Mouse (Mus musculus) kidney, postnatal 0 days (tissue): ENCODE data around the gene Vti1a. TPM values are rescaled to one million over a fixed set of nuclear protein-coding genes. Genes with fewer than 3 reads are reported as not detected.

Experiments used
- ATAC-seq: fragments of 200-750 bp; cut with Nextera tagmentation; replicated peaks from 2 replicates; pipeline ENCODE4 v1.8.0; 2017; ENCODE audit warnings: low read depth, moderate number of reproducible peaks, moderate TSS enrichment, moderate library complexity; ENCODE audit not compliant: low FRiP score
- DNase-seq: peaks from one replicate; pipeline ENCODE4 v3.0.0-alpha.2; 2016; ENCODE audit warnings: low spot score
- H3K27ac ChIP-seq: fragments of 300-500 bp; sonication (generic); 2 replicates; pipeline ENCODE4 v1.5.1; 2014; ENCODE audit warnings: mild to moderate bottlenecking
- H3K27me3 ChIP-seq: fragments of 300-500 bp; sonication (generic); 2 replicates; pipeline ENCODE4 v1.6.1; 2014; ENCODE audit warnings: low read length, mixed read lengths; ENCODE audit not compliant: insufficient read depth
- H3K36me3 ChIP-seq: fragments of 300-500 bp; sonication (generic); 2 replicates; pipeline ENCODE4 v1.6.1; 2014; ENCODE audit warnings: low read length, mixed read lengths; ENCODE audit not compliant: insufficient read depth
- H3K4me1 ChIP-seq: fragments of 300-500 bp; sonication (generic); replicated peaks from 2 replicates; pipeline ENCODE4 v1.6.1; 2014; ENCODE audit warnings: antibody characterized with exemption, low read length, mixed read lengths; ENCODE audit not compliant: insufficient read depth
- H3K4me2 ChIP-seq: fragments of 300-500 bp; sonication (generic); 2 replicates; pipeline ENCODE4 v1.6.1; 2014; ENCODE audit warnings: mild to moderate bottlenecking, low read length, moderate library complexity, mixed read lengths
- H3K4me3 ChIP-seq: fragments of 300-500 bp; sonication (generic); replicated peaks from 2 replicates; pipeline ENCODE4 v1.5.1; 2014; ENCODE audit warnings: low read depth, low read length
- H3K9ac ChIP-seq: fragments of 300-500 bp; sonication (generic); 2 replicates; pipeline ENCODE4 v1.6.1; 2014; ENCODE audit warnings: low read depth, low read length
- H3K9me3 ChIP-seq: fragments of 300-500 bp; sonication (generic); replicated peaks from 2 replicates; pipeline ENCODE4 v1.6.1; 2016; ENCODE audit warnings: low read length, inconsistent platforms, mixed read lengths
- CTCF ChIP-seq: IDR thresholded peaks from 2 replicates; pipeline ENCODE4 v1.5.1; 2016; ENCODE audit warnings: antibody characterized with exemption, low read depth, mild to moderate bottlenecking, moderate library complexity
- WGBS: fragments of 180-500 bp; shearing (Covaris S2); extraction: QIAGEN DNeasy Blood & Tissue Kit; methylation state at CpG from one replicate; pipeline ENCODE4 v1.1.7; 2014; 5-methylcytosine and 5-hydroxymethylcytosine counted together
- polyA plus RNA-seq: library from polyadenylated mRNA; unstranded; fragments of >200 nt; fragmentation: Nextera tagmentation; extraction: Ambion mirVana; gene quantifications from 2 replicates; pipeline ENCODE4 v1.2.1, GENCODE M21; 2015

The Vti1a gene
- polyA plus RNA-seq, 1 experiment from 2014 or later = 22.4 TPM

GRCm38 (mm10) chr19:55570520-55571296 lies 254.6 kb downstream of the Vti1a start:
- no peak; the same call in 1 of the 2 replicates for ATAC-seq
- H3K4me1 ChIP-seq = 0 out of 2 replicates have a peak, but pooled peaks cover 4% of the 10 kb centered on the region

DNA sequence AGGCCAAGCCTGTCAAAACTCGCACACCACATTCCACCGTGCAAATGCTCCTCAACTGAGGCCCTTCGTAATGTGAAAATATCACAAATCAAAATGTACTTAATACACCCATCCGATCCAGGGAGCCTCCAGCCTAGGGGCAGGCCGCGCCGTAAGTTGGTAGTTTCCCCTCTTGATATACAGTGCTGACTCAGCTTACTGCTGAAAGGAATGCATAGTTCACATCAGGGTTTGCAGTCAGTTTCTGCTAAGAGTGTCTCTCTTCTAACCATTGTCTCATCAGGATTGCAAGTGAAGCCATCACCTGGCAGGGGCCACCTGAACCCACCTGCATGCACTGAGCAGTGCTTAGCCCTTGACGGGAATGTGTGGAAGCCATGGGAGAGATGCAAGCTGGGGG lies 255.4 kb downstream of the Vti1a start:
- Histone ChIP-seq H3K4me1 (0 out of 2 replicates have a peak, but pooled peaks cover 4% of the 10 kb centered on the region), H3K27ac (peak overlapping the region; percentile 27; the same call in 1 of the 2 replicates), H3K36me3 (no peaks in the 10 kb centered on the region), H3K4me3 (no peak overlapping the region), H3K9me3 (no peaks in the 10 kb centered on the region), H3K27me3 (no peaks in the 10 kb centered on the region), H3K9ac (no peak overlapping the region), H3K4me2 (no peak overlapping the region)
- DNase-seq = no peak
- ATAC-seq = no peak
- TF ChIP-seq CTCF = no peak
- WGBS = 82% methylated on average over 8 of the region's 8 CpGs

More at GRCm38 (mm10) chr19:55570520-55571296, 254.6 kb downstream of the Vti1a start:
- H3K27ac ChIP-seq = peak overlapping the region; percentile 27; the same call in 1 of the 2 replicates
- no peaks in the 10 kb centered on the region for H3K36me3 ChIP-seq
- H3K4me3 ChIP-seq = no peak overlapping the region
- H3K9me3 ChIP-seq = no peaks in the 10 kb centered on the region
- TF ChIP-seq CTCF = no peak
- 78% methylated on average over 9 of the region's 9 CpGs for WGBS
- no peak overlapping the region for H3K9ac ChIP-seq
- no peak overlapping the region for H3K4me2 ChIP-seq
- no peak for DNase-seq
- no peaks in the 10 kb centered on the region for H3K27me3 ChIP-seq

GRCm38 (mm10) chr19:55577306-55578042 lies 261.4 kb downstream of the Vti1a start:
- TF ChIP-seq CTCF = no peak
- no peak overlapping the region for H3K9ac ChIP-seq
- H3K27ac ChIP-seq = no peak overlapping the region
- ATAC-seq = no peak
- no peaks in the 10 kb centered on the region for H3K27me3 ChIP-seq
- H3K4me3 ChIP-seq = no peak overlapping the region
- DNase-seq = no peak
- H3K36me3 ChIP-seq = no peaks in the 10 kb centered on the region
- 59% methylated on average over 25 of the region's 25 CpGs for WGBS
- peaks cover 19% of the 10 kb centered on the region; the same call in 1 of the 2 replicates for H3K4me1 ChIP-seq
- H3K4me2 ChIP-seq = no peak overlapping the region
- H3K9me3 ChIP-seq = no peaks in the 10 kb centered on the region

DNA sequence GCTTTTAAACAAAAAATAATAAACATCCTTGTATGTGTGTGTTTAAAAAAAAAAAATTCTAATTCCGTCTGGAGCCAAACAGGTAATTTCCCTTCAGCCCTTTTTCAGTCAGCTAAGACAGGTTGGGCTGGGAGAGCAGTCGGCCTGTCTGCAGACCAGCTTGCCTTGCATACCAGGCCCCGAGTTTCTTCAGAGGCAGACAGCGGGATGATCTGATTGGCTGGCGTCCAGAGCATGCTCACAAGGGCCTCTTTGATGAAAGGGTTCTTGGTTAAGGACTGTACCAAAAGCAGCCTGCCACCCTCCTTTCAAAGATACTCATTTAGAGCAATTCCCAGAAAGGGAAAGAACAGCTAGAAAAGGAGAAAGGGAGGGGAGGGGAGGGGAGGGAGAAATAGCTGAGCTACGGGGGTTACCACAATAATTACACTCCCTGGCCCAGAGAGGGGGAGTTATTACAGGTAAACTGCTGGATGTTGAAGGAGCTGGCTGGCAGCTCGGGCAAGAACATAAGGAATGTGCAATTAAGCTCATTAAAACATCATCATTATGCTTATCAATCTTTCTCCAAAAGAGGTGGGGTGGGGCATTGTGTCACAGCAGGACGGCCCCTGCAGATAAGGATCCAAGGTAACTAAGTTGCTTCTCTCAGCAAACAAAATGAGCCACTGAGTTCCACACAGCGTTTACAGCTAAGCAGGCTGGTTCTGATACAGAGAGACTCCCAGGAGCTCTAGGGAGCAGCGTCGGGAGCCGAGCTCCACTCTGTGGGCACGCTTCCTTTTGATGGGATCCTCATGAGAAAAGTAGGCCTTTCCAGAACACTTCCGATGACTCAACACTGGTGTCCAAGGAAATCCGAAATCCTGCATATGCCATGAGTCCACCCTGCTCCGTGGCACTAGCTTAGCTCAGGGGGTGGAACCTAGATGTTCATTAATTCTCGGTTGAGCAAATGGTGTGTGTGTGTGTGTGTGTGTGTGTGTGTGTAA lies 262.3 kb downstream of the Vti1a start:
- ATAC-seq (no peak), DNase-seq (no peak)
- no peak overlapping the region for H3K4me3 ChIP-seq
- no peak overlapping the region for H3K9ac ChIP-seq
- H3K4me2 ChIP-seq = no peak overlapping the region
- no peaks in the 10 kb centered on the region for H3K27me3 ChIP-seq
- 59% methylated on average over 17 of the region's 17 CpGs for WGBS
- H3K27ac ChIP-seq = no peak overlapping the region
- TF ChIP-seq CTCF = no peak
- no peaks in the 10 kb centered on the region for H3K9me3 ChIP-seq
- peaks cover 15% of the 10 kb centered on the region; the same call in 1 of the 2 replicates for H3K4me1 ChIP-seq
- no peaks in the 10 kb centered on the region for H3K36me3 ChIP-seq

GRCm38 (mm10) chr19:55579310-55579709 lies 263.2 kb downstream of the Vti1a start:
- no peak for TF ChIP-seq CTCF
- Histone ChIP-seq H3K27ac (no peak overlapping the region), H3K9ac (no peak overlapping the region), H3K4me3 (no peak overlapping the region), H3K27me3 (no peaks in the 10 kb centered on the region), H3K4me1 (peaks cover 15% of the 10 kb centered on the region; the same call in 1 of the 2 replicates), H3K4me2 (no peak overlapping the region), H3K9me3 (no peaks in the 10 kb centered on the region), H3K36me3 (no peaks in the 10 kb centered on the region)
- no peak for DNase-seq
- no peak for ATAC-seq
- WGBS = 78% methylated on average over 4 of the region's 4 CpGs
